Mouse (Mus musculus): ENCODE results near the gene Coq10b. TPM values are rescaled to one million over a fixed set of nuclear protein-coding genes. Genes with fewer than 3 reads are reported as not detected.

Gene Coq10b
- polyA plus RNA-seq, 1 experiment from 2014 or later, result 14.7 TPM

Other genes starting within 250 kb of the Coq10b start
- gene Ankrd44, start 126.4 kb upstream of the Coq10b start, polyA plus RNA-seq (2015; fragmentation: Nextera tagmentation; extraction: Ambion mirVana), result 7.4 and 7.9 TPM in 2 replicates
- 301 and 326 TPM in 2 replicates for gene Sf3b1, start 25.3 kb upstream of the Coq10b start, polyA plus RNA-seq (2015; fragmentation: Nextera tagmentation; extraction: Ambion mirVana)
- 501 and 586 TPM in 2 replicates for gene Hspe1, start 35.4 kb downstream of the Coq10b start, polyA plus RNA-seq (2015; fragmentation: Nextera tagmentation; extraction: Ambion mirVana)
- gene Hspd1, start 35.5 kb downstream of the Coq10b start, polyA plus RNA-seq (2015; fragmentation: Nextera tagmentation; extraction: Ambion mirVana), result 484 and 494 TPM in 2 replicates
- gene Mob4, start 78.5 kb downstream of the Coq10b start, polyA plus RNA-seq (2015; fragmentation: Nextera tagmentation; extraction: Ambion mirVana), result 143 and 146 TPM in 2 replicates
- 7.6 and 8.4 TPM in 2 replicates for gene Rftn2, start 174.0 kb downstream of the Coq10b start, polyA plus RNA-seq (2015; fragmentation: Nextera tagmentation; extraction: Ambion mirVana)
- gene Mars2, start 184.4 kb downstream of the Coq10b start, polyA plus RNA-seq (2015; fragmentation: Nextera tagmentation; extraction: Ambion mirVana), result 2.4 and 2.5 TPM in 2 replicates

All from kidney, embryonic 15.5 days (tissue).